Mouse (Mus musculus) G1E-ER4 (cell line): ENCODE measurements around the gene Tlcd1. TPM values are rescaled to one million over a fixed set of nuclear protein-coding genes. Genes with fewer than 3 reads are reported as not detected.

Experiments
- GATA1 ChIP-seq: IDR thresholded peaks from one replicate; pipeline ENCODE4 v1.8.0; 2012; ENCODE audit warnings: low read length, inconsistent platforms
- polyA plus RNA-seq: library from polyadenylated mRNA; stranded (reverse); fragments of >175 nt; gene quantifications from 2 replicates; pipeline ENCODE4 v1.2.3, GENCODE M21; 2012

Gene Tlcd1
- polyA plus RNA-seq, 1 experiment = 118 TPM

DNA sequence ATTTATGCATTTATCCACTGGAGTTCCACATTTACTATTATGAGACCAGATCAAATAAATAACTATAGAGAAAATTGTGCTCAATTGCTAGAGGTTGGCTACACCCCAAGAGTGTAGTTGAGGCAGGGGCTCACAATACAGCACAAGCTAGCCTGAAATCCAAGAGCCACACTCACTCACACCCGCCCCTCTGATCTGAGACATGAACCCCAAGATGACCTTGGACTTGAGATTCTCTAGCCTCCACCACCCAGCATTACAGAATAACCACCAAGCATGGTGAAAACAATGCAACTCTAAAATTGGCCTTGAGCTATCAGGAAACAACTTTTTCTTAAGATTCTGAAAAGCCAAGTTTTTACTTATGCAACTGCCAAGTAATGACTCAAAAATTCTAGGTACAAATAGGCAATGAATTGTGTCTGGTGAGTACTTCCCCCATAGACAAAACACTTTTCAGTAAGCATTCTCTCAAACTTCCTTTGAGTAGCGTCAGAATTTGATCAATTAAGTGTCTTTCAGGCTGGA is 5.4 kb downstream of the Tlcd1 start:
- no peak for TF ChIP-seq GATA1

GRCm38 (mm10) chr11:78182450-78182849 is 5.9 kb downstream of the Tlcd1 start:
- no peak for TF ChIP-seq GATA1

GRCm38 (mm10) chr11:78182961-78183844 is 6.7 kb downstream of the Tlcd1 start, which contains the start of gene Rpl23a:
Rpl23a (minus strand) TSS chr11:78183584.
- TF ChIP-seq GATA1 = no peak

GRCm38 (mm10) chr11:78183884-78184514 is 7.5 kb downstream of the Tlcd1 start:
- no peak for TF ChIP-seq GATA1

GRCm38 (mm10) chr11:78188331-78189233 is 12.1 kb downstream of the Tlcd1 start, which contains the start of gene Rab34:
Rab34 (plus strand) TSS chr11:78188430.
- no peak for TF ChIP-seq GATA1

DNA sequence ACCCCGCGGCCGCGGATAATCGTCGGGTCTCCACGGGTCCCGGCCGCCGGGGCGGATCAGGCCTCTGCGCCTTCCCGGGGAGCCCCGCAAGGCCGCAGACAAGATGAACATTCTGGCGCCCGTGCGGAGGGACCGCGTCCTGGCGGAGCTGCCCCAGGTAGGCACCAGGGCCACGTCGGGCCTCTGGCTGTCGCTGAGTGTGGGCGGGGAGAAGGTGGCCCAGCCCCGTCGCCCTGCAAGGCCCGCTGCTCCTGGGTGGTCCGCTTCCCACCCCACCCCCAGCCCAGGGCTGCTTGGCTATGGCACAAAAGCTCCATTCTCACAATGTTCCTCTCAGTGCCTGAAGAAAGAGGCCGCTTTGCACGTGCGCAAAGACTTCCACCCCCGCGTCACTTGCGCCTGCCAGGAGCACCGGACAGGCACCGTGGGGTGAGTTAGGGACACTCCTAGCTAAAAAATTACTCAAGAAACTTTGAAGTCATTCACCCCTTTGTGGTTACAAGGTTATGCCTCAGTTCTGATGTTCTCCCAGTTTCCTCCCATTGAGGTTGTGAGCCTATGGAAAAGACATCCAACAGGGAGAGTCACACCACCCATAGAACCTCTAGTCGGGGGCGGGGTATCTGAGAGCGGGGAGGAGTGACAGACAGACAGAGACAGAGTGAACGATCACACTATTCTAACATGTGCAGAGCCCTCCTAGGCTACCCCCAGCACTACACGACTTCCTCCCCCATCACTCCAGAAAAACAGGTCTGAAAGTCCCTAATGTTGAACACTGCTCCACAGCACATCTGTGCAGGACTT is 12.9 kb downstream of the Tlcd1 start:
- TF ChIP-seq GATA1 = no peak

- no peak for TF ChIP-seq GATA1
Observed at GRCm38 (mm10) chr11:78190041-78190440, 13.5 kb downstream of the Tlcd1 start.

DNA sequence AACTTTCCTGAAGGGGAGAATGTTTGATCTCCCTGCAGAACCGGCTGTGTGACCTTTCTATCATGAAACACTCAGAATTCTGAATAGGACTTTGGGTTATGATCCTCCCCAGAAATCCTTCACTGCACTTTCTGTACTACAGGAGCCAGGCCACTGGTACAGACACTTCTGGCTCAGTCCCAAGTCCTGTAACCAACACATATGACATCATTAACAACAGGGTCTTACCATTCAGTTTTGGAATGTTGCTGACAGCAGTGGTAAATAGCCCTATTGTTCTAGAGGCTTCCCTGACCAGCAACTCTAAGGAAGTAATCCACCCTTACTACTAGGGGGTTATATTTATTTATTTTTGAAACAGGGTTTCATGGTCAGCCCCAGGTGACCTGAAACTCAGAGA is 16.6 kb downstream of the Tlcd1 start, which contains the start of gene Proca1:
Gene Proca1 (plus strand): TSS at position 280 of the 400 bp plus-strand sequence.
- TF ChIP-seq GATA1 = no peak

- no peak for TF ChIP-seq GATA1
Observed at GRCm38 (mm10) chr11:78194411-78195100, 18.0 kb downstream of the Tlcd1 start.

GRCm38 (mm10) chr11:78195101-78195863 is 18.8 kb downstream of the Tlcd1 start:
- TF ChIP-seq GATA1 = no peak

GRCm38 (mm10) chr11:78202372-78202771 is 25.9 kb downstream of the Tlcd1 start:
- TF ChIP-seq GATA1 = no peak

DNA sequence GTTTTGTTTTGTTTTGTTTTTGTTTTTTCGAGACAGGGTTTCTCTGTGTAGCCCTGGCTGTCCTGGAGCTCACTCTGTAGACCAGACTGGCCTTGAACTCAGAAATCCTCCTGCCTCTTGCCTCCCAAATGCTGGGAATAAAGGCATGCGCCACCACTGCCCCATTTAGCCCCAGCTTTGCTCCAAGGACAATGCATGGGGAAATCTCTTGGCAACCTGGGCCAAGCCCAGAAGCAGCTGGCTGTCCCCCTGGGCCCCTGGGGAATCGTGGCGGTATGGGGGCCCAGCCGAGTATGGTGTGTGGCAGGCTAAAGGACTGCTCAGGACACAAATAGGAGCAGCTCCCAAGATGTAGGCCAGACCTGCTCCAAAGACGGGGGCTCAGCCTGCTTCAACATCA is 27.8 kb downstream of the Tlcd1 start:
- no peak for TF ChIP-seq GATA1
